Mouse (Mus musculus): ENCODE results near the gene Klrc3. TPM values are rescaled to one million over a fixed set of nuclear protein-coding genes. Genes with fewer than 3 reads are reported as not detected.
"Not testable (repeated sequence)": the region's sequence is repeated elsewhere in the genome, so short reads cannot be mapped to it uniquely, and the experiment has no call there.

The Klrc3 gene
- total RNA-seq (2021), result not detected
- long read RNA-seq, experiment 1, result 0 reads
- long read RNA-seq, experiment 2, result 0 reads

DNA sequence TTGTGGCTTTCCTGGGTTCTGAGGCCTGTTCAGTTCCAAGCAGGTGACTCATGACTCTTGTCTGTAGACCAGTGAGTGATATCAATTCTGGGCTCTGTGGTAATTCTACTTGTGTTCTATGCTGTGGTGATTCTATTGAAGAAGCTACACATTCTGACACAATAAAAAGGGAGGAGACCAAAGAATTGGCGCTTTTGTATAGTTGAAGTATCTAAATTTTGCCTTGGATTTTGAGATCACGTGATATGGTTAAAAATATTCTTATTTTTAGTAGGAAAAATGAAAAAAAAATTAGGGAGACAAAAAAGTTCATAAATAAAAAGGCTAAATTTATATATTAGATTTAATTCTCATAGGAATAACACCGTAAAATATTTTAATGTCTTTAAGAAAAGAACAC lies at the start of gene Klrc3:
Klrc3 (minus strand) TSS at position 101 of the 400 bp plus-strand sequence.
- DNase-seq, result not testable (repeated sequence)

DNA sequence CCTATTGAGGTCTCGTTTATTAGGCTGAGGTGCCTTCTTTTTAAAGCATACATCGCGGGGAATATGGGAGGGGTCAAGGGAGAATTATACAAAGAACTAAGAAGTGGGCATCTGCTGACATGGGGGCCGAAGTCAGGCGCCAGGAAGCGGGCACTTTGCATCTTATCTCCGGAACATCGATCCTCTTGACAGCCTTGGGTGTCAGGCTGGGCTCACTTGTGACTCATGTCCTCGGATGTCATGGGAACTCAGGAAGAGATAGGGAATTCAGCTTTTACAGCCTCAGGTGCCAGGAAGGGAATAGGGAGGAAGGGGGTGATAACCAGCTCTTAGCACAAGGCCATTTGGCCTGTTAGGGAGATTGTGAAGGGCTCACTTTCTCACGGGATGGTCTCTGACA lies 48.3 kb upstream of the Klrc3 start:
- peak; percentile 46 to 54 for DNase-seq

DNA sequence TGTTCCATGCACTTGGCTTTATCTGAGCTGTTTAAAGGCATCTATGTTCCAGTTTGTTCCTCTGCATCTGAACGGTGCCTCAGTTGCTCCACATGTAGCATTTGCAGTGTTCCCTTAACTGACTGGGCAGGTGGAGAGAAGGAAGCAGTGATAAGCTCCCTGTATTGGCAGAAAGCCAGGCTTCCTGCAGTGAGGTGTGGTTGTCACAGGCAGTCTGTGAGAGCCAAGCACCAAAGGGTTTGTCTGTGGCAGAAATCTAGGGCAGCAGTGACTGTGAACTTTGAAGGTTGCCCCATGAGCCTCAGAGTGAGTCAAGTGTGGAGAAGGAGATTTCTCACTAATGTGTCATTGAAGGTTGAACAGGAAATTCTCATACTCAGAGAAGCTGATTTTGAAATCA lies 37.2 kb upstream of the Klrc3 start:
- peak; percentile 38 to 41 for DNase-seq

DNA sequence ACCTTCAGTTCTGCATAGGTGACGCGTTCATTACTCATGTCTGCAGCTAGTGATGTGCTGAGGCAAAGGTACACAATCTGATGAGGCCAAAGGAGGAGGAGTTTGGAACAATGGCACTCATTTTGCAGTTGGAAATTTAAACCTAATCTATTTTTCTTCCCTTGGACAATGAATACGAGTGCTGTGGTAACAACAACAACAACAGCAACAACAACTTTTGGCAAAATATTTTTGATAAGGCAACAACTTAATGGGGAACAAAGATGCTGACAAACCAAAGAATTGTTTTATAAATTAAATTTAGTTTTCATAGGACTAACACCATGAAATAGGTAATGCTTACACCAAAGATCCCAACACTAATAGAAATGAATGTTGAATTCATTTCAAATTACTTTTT lies 35.7 kb upstream of the Klrc3 start, which contains the start of gene Klrc1:
Klrc1 (minus strand) TSS at position 101 of the 400 bp plus-strand sequence.
- DNase-seq, result no peak

DNA sequence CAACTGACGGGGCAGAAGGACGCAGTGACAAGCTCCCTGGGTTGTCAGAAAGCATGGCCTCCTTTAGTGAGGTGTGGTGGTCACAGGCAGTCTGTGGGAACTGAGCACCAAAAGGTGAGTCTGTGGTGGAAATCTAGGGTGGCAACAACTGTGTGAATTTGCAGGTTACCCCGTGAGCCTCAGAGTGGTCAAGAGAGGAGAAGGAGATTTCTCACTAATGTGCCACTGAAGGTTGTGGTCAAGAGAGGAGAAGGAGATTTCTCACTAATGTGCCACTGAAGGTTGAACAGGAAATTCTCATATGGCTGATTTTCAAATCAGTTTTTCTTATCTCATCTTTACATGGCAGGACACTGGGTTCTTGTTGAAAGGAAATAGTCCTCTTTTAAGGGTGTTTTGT lies 18.2 kb upstream of the Klrc3 start:
- DNase-seq, result not testable (repeated sequence)

DNA sequence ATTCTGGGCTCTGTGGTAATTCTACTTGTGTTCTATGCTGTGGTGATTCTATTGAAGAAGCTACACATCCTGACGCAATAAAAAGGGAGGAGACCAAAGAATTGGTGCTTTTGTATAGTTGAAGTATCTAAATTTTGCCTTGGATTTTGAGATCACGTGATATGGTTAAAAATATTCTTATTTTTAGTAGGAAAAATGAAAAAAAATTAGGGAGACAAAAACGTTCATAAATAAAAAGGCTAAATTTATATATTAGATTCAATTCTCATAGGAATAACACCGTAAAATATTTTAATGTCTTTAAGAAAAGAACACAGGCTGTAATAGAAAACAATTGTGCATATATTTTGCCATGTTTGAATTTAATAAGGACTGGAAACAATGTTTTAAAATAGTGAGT lies 17.5 kb upstream of the Klrc3 start, which contains the start of gene Klrc2:
Klrc2 (minus strand) TSS at position 101 of the 400 bp plus-strand sequence.
- not testable (repeated sequence) for DNase-seq

DNA sequence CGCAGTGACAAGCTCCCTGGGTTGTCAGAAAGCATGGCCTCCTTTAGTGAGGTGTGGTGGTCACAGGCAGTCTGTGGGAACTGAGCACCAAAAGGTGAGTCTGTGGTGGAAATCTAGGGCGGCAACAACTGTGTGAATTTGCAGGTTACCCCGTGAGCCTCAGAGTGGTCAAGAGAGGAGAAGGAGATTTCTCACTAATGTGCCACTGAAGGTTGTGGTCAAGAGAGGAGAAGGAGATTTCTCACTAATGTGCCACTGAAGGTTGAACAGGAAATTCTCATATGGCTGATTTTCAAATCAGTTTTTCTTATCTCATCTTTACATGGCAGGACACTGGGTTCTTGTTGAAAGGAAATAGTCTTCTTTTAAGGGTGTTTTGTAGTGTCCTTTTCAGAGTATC lies 917 bp upstream of the Klrc3 start:
- not testable (repeated sequence) for DNase-seq

DNA sequence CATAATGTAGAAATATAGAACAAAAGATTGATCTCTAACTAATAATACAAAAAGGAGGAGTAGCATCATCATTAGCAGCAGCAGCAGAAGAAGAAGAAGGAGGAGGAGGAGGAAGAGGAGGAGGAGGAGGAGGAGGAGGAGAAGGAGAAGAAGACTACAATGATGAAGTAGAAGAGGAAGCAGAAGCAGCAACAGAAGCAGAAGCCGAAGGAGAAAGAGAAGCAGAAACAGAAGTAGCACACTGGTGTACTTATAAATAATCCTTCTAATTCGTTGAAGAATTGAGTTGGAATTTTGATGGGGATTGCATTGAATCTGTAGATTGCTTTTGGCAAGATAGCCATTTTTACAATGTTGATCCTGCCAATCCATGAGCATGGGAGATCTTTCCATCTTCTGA lies 12.1 kb downstream of the Klrc3 start:
- not testable (repeated sequence) for DNase-seq

DNA sequence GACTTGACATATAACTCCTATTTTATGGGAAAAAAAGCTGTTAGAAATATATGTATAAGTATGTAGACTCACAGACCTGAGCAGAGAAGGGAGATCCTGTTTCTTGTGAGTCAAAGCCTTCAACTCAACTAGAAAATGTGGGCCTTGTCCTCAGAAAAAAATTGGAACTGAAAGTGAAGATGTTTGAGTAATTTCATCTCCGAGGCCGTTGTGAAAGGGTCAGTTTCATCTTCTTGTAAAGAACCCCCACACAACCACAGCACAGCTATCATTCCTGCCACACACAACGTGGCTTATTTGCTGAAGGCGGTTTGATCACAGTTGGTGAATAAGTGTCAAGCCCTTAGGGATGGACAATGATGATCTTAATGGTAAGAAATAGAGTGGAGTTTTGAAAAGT lies 19.4 kb downstream of the Klrc3 start, which contains the start of gene Klrk1:
Klrk1 (minus strand) TSS at position 130 of the 400 bp plus-strand sequence.
- DNase-seq, result no peak

DNA sequence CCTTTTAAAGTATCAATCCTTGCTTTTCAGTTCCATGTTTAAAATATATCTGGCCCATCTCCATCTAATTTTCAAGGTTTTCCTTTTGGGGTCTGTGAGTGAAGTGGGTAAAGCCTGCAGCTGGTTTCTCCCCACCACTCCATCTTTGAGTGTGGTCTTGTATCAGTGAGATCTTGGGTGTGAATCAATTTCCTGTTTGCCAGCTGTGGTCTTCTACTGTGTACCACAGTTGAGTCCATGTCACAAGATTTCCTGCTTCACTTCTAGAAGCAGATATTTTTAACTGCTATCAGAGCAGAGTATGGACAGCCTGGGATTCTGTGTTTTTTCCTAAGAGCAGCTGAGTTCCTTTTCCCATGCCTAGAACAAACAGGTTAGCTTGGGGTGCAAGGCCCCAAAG lies 34.8 kb downstream of the Klrc3 start:
- no peak for DNase-seq

DNA sequence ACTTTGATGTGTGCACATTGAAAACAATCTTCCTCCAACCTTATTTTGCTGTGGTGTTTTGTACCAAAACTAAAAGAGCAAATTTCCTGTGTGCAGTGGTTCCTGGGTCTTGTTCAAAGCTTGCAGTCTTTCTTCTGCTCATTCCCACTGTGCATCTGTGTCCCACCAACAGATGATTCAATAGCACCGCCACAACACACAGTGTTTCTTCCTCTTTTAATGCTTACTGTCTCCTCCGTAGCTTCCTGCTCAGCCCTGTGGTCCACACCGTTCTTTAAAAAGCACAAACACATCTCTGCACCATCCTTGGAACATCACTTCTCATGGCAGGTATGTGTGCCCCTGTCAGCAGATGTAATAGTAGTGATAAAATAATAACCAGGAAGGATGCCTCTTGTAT lies 51.6 kb downstream of the Klrc3 start, which contains the start of gene Klrd1:
Klrd1 (plus strand) TSS at position 275 of the 400 bp plus-strand sequence.
- DNase-seq, result no peak

Small RNAs within 50 kb of the gene (microRNA-seq; reads per million reads assigned to microRNA genes)
- gene Mir680-1, result not detected

Other genes starting within 250 kb of the Klrc3 start
- gene Clec1b, start 246.0 kb downstream of the Klrc3 start, total RNA-seq (2021), result 1 to 10 TPM in 1 of 2 experiments, under 1 TPM in 1; 0.56 to 1.2 TPM
- gene Clec9a, start 234.5 kb downstream of the Klrc3 start, total RNA-seq (2021), result under 1 TPM; 0.13 to 0.17 TPM
- 1 to 10 TPM; 3.4 to 9.7 TPM for gene Clec1a, start 191.3 kb downstream of the Klrc3 start, total RNA-seq (2021)
- gene Olr1, start 136.2 kb downstream of the Klrc3 start, total RNA-seq (2021), result under 1 TPM in 1 of 2 experiments, not detected in 1; 0.40 TPM
- gene Tmem52b, start 130.8 kb downstream of the Klrc3 start, total RNA-seq (2021), result not detected
- 100 to 1,000 TPM; 237 to 286 TPM for gene Gabarapl1, start 110.2 kb downstream of the Klrc3 start, total RNA-seq (2021)
- under 1 TPM in 1 of 2 experiments, not detected in 1; 0.30 TPM for gene Klre1, start 65.4 kb downstream of the Klrc3 start, total RNA-seq (2021)
- gene Klrd1, start 51.6 kb downstream of the Klrc3 start, total RNA-seq (2021), result not detected
- under 1 TPM; 0.10 to 0.72 TPM for gene Klrk1, start 19.5 kb downstream of the Klrc3 start, total RNA-seq (2021)
- gene Klrc2, start 17.4 kb upstream of the Klrc3 start, total RNA-seq (2021), result not detected
- gene Klrc1, start 35.6 kb upstream of the Klrc3 start, total RNA-seq (2021), result not detected
- not detected for gene Klri1, start 73.8 kb upstream of the Klrc3 start, total RNA-seq (2021)
- gene Klri2, start 97.1 kb upstream of the Klrc3 start, total RNA-seq (2021), result not detected
- not detected for gene Gm156, start 140.9 kb upstream of the Klrc3 start, total RNA-seq (2021)
- not detected for gene Gm17631, start 219.3 kb upstream of the Klrc3 start, total RNA-seq (2021)
- gene Klra17, start 233.3 kb upstream of the Klrc3 start, total RNA-seq (2021), result not detected

Data from adrenal gland, postnatal 36 days (tissue).